In genomic region chr1:74026703-74027195, GRCm38 (mm10) we compare ENCODE assay signal across 10 mouse cellular contexts.
DNase-seq lines count a peak whose midpoint lies in the region; ATAC-seq and TF ChIP-seq lines count a peak whose summit lies in the region.
"Had no signal": no experiment of that assay in that cellular context is flagged by ENCODE, and none has a peak within 500 bp of the region (broad histone marks: within the 10 kb centered on the region; RNA-seq: fewer than 3 reads in every experiment).

No protein-coding gene starts in this region.

- no peak for ATAC-seq in heart, embryonic 14.5 days (ENCODE audit: insufficient number of reproducible peaks, insufficient read depth, low FRiP score, low read depth)
- ATAC-seq in limb, embryonic 14.5 days (ENCODE audit: low FRiP score, low read depth) = 0 out of 2 replicates have a peak, but pooled peaks have one; percentile 4
- no peak for ATAC-seq in midbrain, embryonic 11.5 days (ENCODE audit: low FRiP score)

- H3K4me1 ChIP-seq in cortical plate, adult 2 months (ENCODE audit: control insufficient read depth, insufficient read depth, low read length) = no peaks in the 10 kb centered on the region
- H3K4me1 ChIP-seq in heart, embryonic 14.5 days (ENCODE audit: control insufficient read depth in 2 of 2, insufficient read depth in 2 of 2, low read length in 2 of 2) = peaks cover 92 to 100% of the 10 kb centered on the region in 2 experiments
- peaks cover 74% of the 10 kb centered on the region for H3K4me1 ChIP-seq in limb, embryonic 14.5 days (ENCODE audit: control insufficient read depth, insufficient read depth, low read length)
- no peaks in the 10 kb centered on the region for H3K4me1 ChIP-seq in midbrain, embryonic 11.5 days (ENCODE audit: control insufficient read depth, insufficient read depth, low read length)

- no peaks in the 10 kb centered on the region for H3K9me3 ChIP-seq in heart, embryonic 14.5 days (ENCODE audit: control insufficient read depth, low read length)
- H3K9me3 ChIP-seq in limb, embryonic 14.5 days (ENCODE audit: control insufficient read depth, low read length) = no peaks in the 10 kb centered on the region
- no peaks in the 10 kb centered on the region for H3K9me3 ChIP-seq in midbrain, embryonic 11.5 days (ENCODE audit: control insufficient read depth, low read length)
- H3K9me3 ChIP-seq: neural tube, embryonic 12.5 days had no signal

- peak overlapping the region; percentile 11; the same call in 1 of the 2 replicates for H3K4me2 ChIP-seq in heart, embryonic 14.5 days (ENCODE audit: low read length)
- H3K4me2 ChIP-seq in limb, embryonic 14.5 days (replicated peaks; ENCODE audit: low read depth, low read length, severe bottlenecking) = no peak overlapping the region
- no peak overlapping the region for H3K4me2 ChIP-seq in midbrain, embryonic 11.5 days
- H3K4me2 ChIP-seq: neural tube, embryonic 12.5 days had no signal

- TF ChIP-seq POLR2A in cortical plate, adult 2 months (IDR thresholded peaks at IDR 0.05; ENCODE audit: extremely low read depth, insufficient read depth, low read length) = no peak
- no peak for TF ChIP-seq POLR2A in limb, embryonic 14.5 days (IDR thresholded peaks at IDR 0.05; ENCODE audit: borderline replicate concordance, extremely low read depth, insufficient read depth, insufficient read length)

- peak overlapping the region; percentile 71; the same call in 1 of the 2 replicates for H3K27ac ChIP-seq in layer of hippocampus, adult 2 months
- peak overlapping the region; percentile 19; the same call in 1 of the 2 replicates for H3K27ac ChIP-seq in cortical plate, adult 2 months (ENCODE audit: insufficient read depth, low read length)
- H3K27ac ChIP-seq in heart, embryonic 14.5 days (replicated peaks in 1 of 2; ENCODE audit: control insufficient read depth in 1 of 2, insufficient read depth in 1 of 2, low read depth in 2 of 2, low read length in 2 of 2) = peak overlapping the region; percentile 75 to 83; a peak in 3 of 4 replicates
- no peak overlapping the region; the same call in 1 of the 2 replicates for H3K27ac ChIP-seq in limb, embryonic 14.5 days (replicated peaks; ENCODE audit: low read depth, low read length)
- no peak overlapping the region for H3K27ac ChIP-seq in midbrain, embryonic 11.5 days (ENCODE audit: low read depth, low read length)
- H3K27ac ChIP-seq: macrophage; neural tube, embryonic 12.5 days had no signal

- DNase-seq in layer of hippocampus, adult 2 months (ENCODE audit: low spot score in 2 of 2) = no peak
- no peak for DNase-seq in layer of hippocampus, adult 8-10 months (ENCODE audit: low spot score in 2 of 2)
- no peak for DNase-seq in limb, embryonic 14.5 days (ENCODE audit: low spot score)
- no peak for DNase-seq in spleen, postnatal 36 days (ENCODE audit: low spot score in 2 of 2)
- no peak for DNase-seq in urinary bladder, postnatal 14 days (ENCODE audit: low spot score)
- no peak for DNase-seq in midbrain, embryonic 11.5 days (ENCODE audit: low spot score, missing footprints)

- H3K4me3 ChIP-seq in layer of hippocampus, adult 2 months = no peak overlapping the region
- H3K4me3 ChIP-seq in cortical plate, adult 2 months (ENCODE audit: insufficient read depth, low read length) = no peak overlapping the region
- H3K4me3 ChIP-seq in heart, embryonic 14.5 days (ENCODE audit: control insufficient read depth in 1 of 2, insufficient read depth in 1 of 2, low read depth in 1 of 2, low read length in 2 of 2) = no peak overlapping the region
- no peak overlapping the region for H3K4me3 ChIP-seq in limb, embryonic 14.5 days (replicated peaks; ENCODE audit: low read length)
- no peak overlapping the region for H3K4me3 ChIP-seq in midbrain, embryonic 11.5 days (ENCODE audit: low read depth, low read length)
- H3K4me3 ChIP-seq: neural tube, embryonic 12.5 days had no signal

- 0 out of 2 replicates have a peak overlapping the region, but pooled peaks have one; percentile 5 for H3K9ac ChIP-seq in heart, embryonic 14.5 days (ENCODE audit: low read length)
- H3K9ac ChIP-seq in limb, embryonic 14.5 days (ENCODE audit: low read depth, low read length, severe bottlenecking) = 0 out of 2 replicates have a peak overlapping the region, but pooled peaks have one; percentile 25
- no peak overlapping the region for H3K9ac ChIP-seq in midbrain, embryonic 11.5 days (ENCODE audit: low read length)
- H3K9ac ChIP-seq: neural tube, embryonic 12.5 days had no signal

- TF ChIP-seq CTCF in layer of hippocampus, adult 2 months (conservative IDR thresholded peaks at IDR 0.05) = no peak
- no peak for TF ChIP-seq CTCF in cortical plate, adult 2 months (IDR thresholded peaks at IDR 0.05; ENCODE audit: extremely low read depth, insufficient read depth, low read length)

- no peaks in the 10 kb centered on the region for H3K27me3 ChIP-seq in heart, embryonic 14.5 days (ENCODE audit: control insufficient read depth, insufficient read depth, low read length)
- no peaks in the 10 kb centered on the region for H3K27me3 ChIP-seq in limb, embryonic 14.5 days (ENCODE audit: control insufficient read depth, insufficient read depth, low read length)
- no peaks in the 10 kb centered on the region for H3K27me3 ChIP-seq in midbrain, embryonic 11.5 days (ENCODE audit: control insufficient read depth, insufficient read depth, low read length)
- H3K27me3 ChIP-seq: neural tube, embryonic 12.5 days had no signal

- 0 out of 2 replicates have a peak, but pooled peaks cover 4% of the 10 kb centered on the region for H3K36me3 ChIP-seq in heart, embryonic 14.5 days (ENCODE audit: control insufficient read depth, insufficient read depth, low read length)
- H3K36me3 ChIP-seq in limb, embryonic 14.5 days (ENCODE audit: control insufficient read depth, insufficient read depth, low read length) = no peaks in the 10 kb centered on the region; the same call in 1 of the 2 replicates
- H3K36me3 ChIP-seq in midbrain, embryonic 11.5 days (ENCODE audit: control insufficient read depth, insufficient read depth, low read length) = no peaks in the 10 kb centered on the region
- H3K36me3 ChIP-seq: neural tube, embryonic 12.5 days had no signal

- 34% methylated on average over 9 of the region's 9 CpGs for WGBS in heart, embryonic 14.5 days
- 53% methylated on average over 9 of the region's 9 CpGs for WGBS in limb, embryonic 14.5 days
- WGBS in midbrain, embryonic 11.5 days = 80% methylated on average over 9 of the region's 9 CpGs

Comparison
In these comparisons a context has a peak if more than half of its experiments do, and no peak if none do; other contexts are left out.
1. H3K27ac ChIP-seq: peak in layer of hippocampus, adult 2 months (single experiment), cortical plate, adult 2 months (single experiment) and heart, embryonic 14.5 days (2 of 2); none in limb, embryonic 14.5 days (single experiment) and midbrain, embryonic 11.5 days (single experiment).